Mouse (Mus musculus) kidney, embryonic 16.5 days (tissue): ENCODE data around the gene Dpy19l3. TPM values are rescaled to one million over a fixed set of nuclear protein-coding genes. Genes with fewer than 3 reads are reported as not detected.
A peak's percentile ranks its signal among the peaks of the same experiment; 100 is the strongest.

Experiments used
- ATAC-seq: fragments of 200-750 bp; cut with Nextera tagmentation; 2 replicates; pipeline ENCODE4 v1.8.0; 2017; ENCODE audit warnings: moderate TSS enrichment; ENCODE audit not compliant: low FRiP score, low TSS enrichment
- H3K27ac ChIP-seq: fragments of 300-500 bp; sonication (generic); 2 replicates; pipeline ENCODE4 v1.5.1; 2014; ENCODE audit warnings: low read length
- H3K27me3 ChIP-seq: fragments of 300-500 bp; sonication (generic); 2 replicates; pipeline ENCODE4 v1.6.1; 2014; ENCODE audit warnings: low read length, control low read depth, mixed read lengths; ENCODE audit not compliant: insufficient read depth
- H3K36me3 ChIP-seq: fragments of 300-500 bp; sonication (generic); 2 replicates; pipeline ENCODE4 v1.6.1; 2014; ENCODE audit warnings: low read length, control low read depth, mixed read lengths; ENCODE audit not compliant: insufficient read depth
- H3K4me1 ChIP-seq: fragments of 300-500 bp; sonication (generic); 2 replicates; pipeline ENCODE4 v1.6.1; 2014; ENCODE audit warnings: low read length, control low read depth, mixed read lengths; ENCODE audit not compliant: insufficient read depth
- H3K4me2 ChIP-seq: fragments of 300-500 bp; sonication (generic); replicated peaks from 2 replicates; pipeline ENCODE4 v1.6.1; 2014; ENCODE audit warnings: low read depth, low read length
- H3K4me3 ChIP-seq: fragments of 300-500 bp; sonication (generic); 2 replicates; pipeline ENCODE4 v1.5.1; 2014; ENCODE audit warnings: mild to moderate bottlenecking, low read length
- H3K9ac ChIP-seq: fragments of 300-500 bp; sonication (generic); replicated peaks from 2 replicates; pipeline ENCODE4 v1.6.1; 2014; ENCODE audit warnings: low read length
- H3K9me3 ChIP-seq: fragments of 300-500 bp; sonication (generic); 2 replicates; pipeline ENCODE4 v1.6.1; 2016; ENCODE audit warnings: low read length, control low read depth
- WGBS: fragments of 180-500 bp; shearing (Covaris S2); extraction: QIAGEN DNeasy Blood & Tissue Kit; methylation state at CpG from one replicate; pipeline ENCODE4 v1.1.7; 2014; 5-methylcytosine and 5-hydroxymethylcytosine counted together
- polyA plus RNA-seq: library from polyadenylated mRNA; unstranded; fragments of >200 nt; fragmentation: Nextera tagmentation; extraction: Ambion mirVana; gene quantifications from 2 replicates; pipeline ENCODE4 v1.2.1, GENCODE M21; 2015

The Dpy19l3 gene
- polyA plus RNA-seq, 1 experiment from 2014 or later: 27.5 TPM

DNA sequence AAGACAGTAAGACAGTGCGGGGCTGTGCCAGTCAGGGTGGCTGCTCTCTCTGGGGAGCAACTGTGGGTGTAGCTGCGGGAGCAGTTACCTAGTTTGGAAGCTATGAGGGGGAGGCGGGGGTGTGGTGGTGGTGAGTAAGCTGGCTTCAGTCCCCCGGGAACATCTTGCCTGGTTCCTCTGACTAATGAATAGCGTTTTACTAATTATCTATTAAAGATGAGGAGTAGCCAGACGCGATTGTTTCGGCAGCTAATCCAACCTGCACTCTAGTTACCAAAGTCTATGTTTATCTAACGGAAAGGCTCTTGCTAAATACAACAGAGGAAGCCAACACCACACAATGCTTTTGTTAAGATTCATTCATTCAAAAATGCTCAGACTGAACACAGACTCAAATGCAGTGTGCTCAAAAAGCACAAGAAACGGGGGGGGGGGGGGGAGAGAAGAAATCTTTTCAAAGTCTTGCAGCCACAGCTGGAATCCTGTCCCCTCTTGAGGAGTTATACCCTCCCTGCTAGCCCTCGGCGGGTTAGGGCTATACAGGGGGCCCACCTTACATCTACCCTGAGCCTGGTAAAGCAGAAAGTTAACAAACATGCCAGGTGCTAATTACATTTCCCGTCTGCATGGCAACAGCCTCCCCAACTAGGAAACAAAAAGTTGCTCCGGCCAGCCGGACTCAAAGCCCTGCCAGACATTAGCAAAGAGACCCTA, 778 bp downstream of the Dpy19l3 start:
- H3K4me3 ChIP-seq: peak overlapping the region; percentile 95
- 4% methylated on average over 15 of the region's 15 CpGs for WGBS
- H3K9me3 ChIP-seq: no peaks in the 10 kb centered on the region
- H3K4me2 ChIP-seq: peak overlapping the region; percentile 98
- H3K9ac ChIP-seq: peak overlapping the region; percentile 88
- H3K27me3 ChIP-seq: no peaks in the 10 kb centered on the region
- peaks cover 14% of the 10 kb centered on the region for H3K4me1 ChIP-seq
- peak; percentile 34 for ATAC-seq
- peaks cover 11% of the 10 kb centered on the region for H3K36me3 ChIP-seq
- no peak overlapping the region for H3K27ac ChIP-seq

- no peaks in the 10 kb centered on the region for H3K27me3 ChIP-seq
- no peak overlapping the region for H3K4me3 ChIP-seq
- peaks cover 27% of the 10 kb centered on the region for H3K36me3 ChIP-seq
- no peak for ATAC-seq
- H3K9ac ChIP-seq: no peak overlapping the region
- H3K4me2 ChIP-seq: no peak overlapping the region
- 97% methylated on average over 9 of the region's 9 CpGs for WGBS
- H3K4me1 ChIP-seq: peaks cover 14% of the 10 kb centered on the region
- no peak overlapping the region for H3K27ac ChIP-seq
- H3K9me3 ChIP-seq: no peaks in the 10 kb centered on the region; the same call in 1 of the 2 replicates
Measured at GRCm38 (mm10) chr7:35750873-35751272, 3.4 kb downstream of the Dpy19l3 start.

GRCm38 (mm10) chr7:35747397-35747964, 6.8 kb downstream of the Dpy19l3 start:
- Histone ChIP-seq H3K9ac (no peak overlapping the region), H3K9me3 (no peaks in the 10 kb centered on the region; the same call in 1 of the 2 replicates), H3K27me3 (no peaks in the 10 kb centered on the region), H3K27ac (no peak overlapping the region), H3K36me3 (peaks cover 31% of the 10 kb centered on the region), H3K4me2 (no peak overlapping the region), H3K4me3 (no peak overlapping the region), H3K4me1 (peaks cover 5% of the 10 kb centered on the region; the same call in 1 of the 2 replicates)
- 40% methylated on average over 14 of the region's 14 CpGs for WGBS
- peak; percentile 58 for ATAC-seq

DNA sequence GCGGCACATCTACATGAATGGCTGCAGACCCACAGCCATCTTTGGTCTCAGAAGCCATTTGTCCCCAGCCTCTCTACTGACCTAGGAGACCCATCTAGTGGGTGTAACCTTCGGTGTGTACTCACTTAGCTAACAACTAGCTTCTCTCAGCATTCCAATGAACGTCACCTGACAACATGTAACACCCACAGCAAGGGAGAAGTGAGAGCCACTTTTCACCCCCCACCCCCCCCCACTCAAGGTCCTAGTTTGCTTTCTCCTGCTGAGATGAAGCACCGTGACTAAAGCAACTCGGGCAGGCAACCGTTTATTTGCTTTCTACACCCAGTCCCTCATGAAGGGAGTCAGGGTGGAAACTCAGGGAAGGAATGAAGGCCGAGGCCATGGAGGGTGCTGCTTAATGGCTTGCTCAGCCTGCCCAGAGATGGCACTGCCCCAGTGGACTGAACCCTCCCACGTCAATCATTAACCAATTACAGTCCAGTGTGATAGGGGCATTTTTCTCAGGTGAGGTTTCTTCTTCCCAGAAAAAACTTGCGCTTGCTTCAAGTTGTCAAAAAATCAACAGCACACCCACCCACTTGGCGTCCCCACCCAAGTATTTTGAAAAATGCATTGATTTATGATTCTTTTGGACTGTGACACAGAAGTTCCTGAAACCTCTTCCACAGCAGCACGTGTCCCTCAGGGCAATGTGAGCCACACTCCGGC, 7.4 kb downstream of the Dpy19l3 start:
- 79% methylated on average over 12 of the region's 12 CpGs for WGBS
- Histone ChIP-seq H3K27me3 (no peaks in the 10 kb centered on the region), H3K4me2 (no peak overlapping the region), H3K9me3 (no peaks in the 10 kb centered on the region; the same call in 1 of the 2 replicates), H3K36me3 (peaks cover 31% of the 10 kb centered on the region), H3K27ac (no peak overlapping the region), H3K9ac (no peak overlapping the region), H3K4me1 (peaks cover 5% of the 10 kb centered on the region; the same call in 1 of the 2 replicates), H3K4me3 (no peak overlapping the region)
- no peak for ATAC-seq

DNA sequence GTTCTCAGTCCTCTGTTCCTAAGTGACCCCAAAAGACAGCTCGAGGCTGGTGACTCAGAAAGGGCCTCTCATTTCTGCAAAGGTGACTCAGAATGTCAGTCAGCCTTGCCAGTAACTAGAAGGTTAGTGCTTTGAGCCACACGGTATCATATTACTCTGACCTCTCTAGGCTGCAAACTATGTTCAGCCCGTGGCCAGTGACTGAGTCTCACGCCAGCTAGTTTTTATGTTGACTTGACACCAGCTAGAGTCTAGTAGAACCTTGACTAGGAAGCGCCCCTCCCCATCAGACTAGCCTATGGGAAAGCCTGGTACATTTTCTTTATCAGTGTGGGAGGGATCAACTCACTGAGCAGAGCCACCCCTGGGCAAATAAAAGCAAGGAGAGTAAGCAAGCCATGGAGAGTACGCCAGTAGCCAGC, 9.0 kb downstream of the Dpy19l3 start:
- H3K36me3 ChIP-seq: peaks cover 31% of the 10 kb centered on the region

GRCm38 (mm10) chr7:35744771-35745170, 9.5 kb downstream of the Dpy19l3 start:
- Histone ChIP-seq H3K4me1 (peaks cover 5% of the 10 kb centered on the region; the same call in 1 of the 2 replicates), H3K36me3 (peaks cover 31% of the 10 kb centered on the region), H3K27me3 (no peaks in the 10 kb centered on the region), H3K27ac (no peak overlapping the region), H3K9me3 (no peaks in the 10 kb centered on the region; the same call in 1 of the 2 replicates), H3K4me3 (no peak overlapping the region), H3K9ac (no peak overlapping the region), H3K4me2 (no peak overlapping the region)
- ATAC-seq: no peak
- 92% methylated on average over 9 of the region's 9 CpGs for WGBS

More for the DNA sequence above, 9.0 kb downstream of the Dpy19l3 start:
- ATAC-seq: 0 out of 2 replicates have a peak, but pooled peaks have one; percentile 13
- no peak overlapping the region for H3K9ac ChIP-seq
- no peak overlapping the region for H3K27ac ChIP-seq
- H3K4me3 ChIP-seq: no peak overlapping the region
- H3K27me3 ChIP-seq: no peaks in the 10 kb centered on the region
- peaks cover 5% of the 10 kb centered on the region; the same call in 1 of the 2 replicates for H3K4me1 ChIP-seq
- 53% methylated on average over 6 of the region's 6 CpGs for WGBS
- H3K4me2 ChIP-seq: no peak overlapping the region
- no peaks in the 10 kb centered on the region; the same call in 1 of the 2 replicates for H3K9me3 ChIP-seq

GRCm38 (mm10) chr7:35742310-35742709, 11.9 kb downstream of the Dpy19l3 start:
- H3K4me2 ChIP-seq: no peak overlapping the region
- ATAC-seq: no peak
- H3K36me3 ChIP-seq: peaks cover 28% of the 10 kb centered on the region
- H3K9me3 ChIP-seq: peaks cover 3% of the 10 kb centered on the region; the same call in 1 of the 2 replicates
- H3K27me3 ChIP-seq: no peaks in the 10 kb centered on the region
- H3K9ac ChIP-seq: no peak overlapping the region
- H3K4me3 ChIP-seq: no peak overlapping the region
- H3K27ac ChIP-seq: no peak overlapping the region
- peaks cover 5% of the 10 kb centered on the region; the same call in 1 of the 2 replicates for H3K4me1 ChIP-seq
- WGBS: 82% methylated on average over 5 of the region's 5 CpGs

- 52% methylated on average over 5 of the region's 5 CpGs for WGBS
- Histone ChIP-seq H3K27me3 (no peaks in the 10 kb centered on the region), H3K27ac (no peak overlapping the region), H3K9ac (no peak overlapping the region), H3K9me3 (peaks cover 3% of the 10 kb centered on the region; the same call in 1 of the 2 replicates), H3K4me3 (no peak overlapping the region), H3K4me1 (peaks cover 5% of the 10 kb centered on the region; the same call in 1 of the 2 replicates), H3K36me3 (peaks cover 24% of the 10 kb centered on the region), H3K4me2 (no peak overlapping the region)
- no peak for ATAC-seq
Measured at GRCm38 (mm10) chr7:35741858-35742257, 12.4 kb downstream of the Dpy19l3 start.

GRCm38 (mm10) chr7:35740489-35741230, 13.6 kb downstream of the Dpy19l3 start:
- no peak for ATAC-seq
- H3K27me3 ChIP-seq: no peaks in the 10 kb centered on the region
- H3K27ac ChIP-seq: no peak overlapping the region
- 54% methylated on average over 5 of the region's 5 CpGs for WGBS
- peaks cover 5% of the 10 kb centered on the region; the same call in 1 of the 2 replicates for H3K4me1 ChIP-seq
- peaks cover 17% of the 10 kb centered on the region; the same call in 1 of the 2 replicates for H3K36me3 ChIP-seq
- H3K9ac ChIP-seq: no peak overlapping the region
- H3K9me3 ChIP-seq: 0 out of 2 replicates have a peak, but pooled peaks cover 3% of the 10 kb centered on the region
- no peak overlapping the region for H3K4me3 ChIP-seq
- no peak overlapping the region for H3K4me2 ChIP-seq
